Mouse (Mus musculus): ENCODE results near the gene Gpr15. TPM values are rescaled to one million over a fixed set of nuclear protein-coding genes. Genes with fewer than 3 reads are reported as not detected.
A peak's percentile ranks its signal among the peaks of the same experiment; 100 is the strongest.

The Gpr15 gene
- total and polyA plus RNA-seq, 2 experiments from 2014 or later, result 0.05 TPM; not detected in 1

GRCm38 (mm10) chr16:58738205-58738604 is 19.3 kb upstream of the Gpr15 start:
- Histone ChIP-seq H3K4me3 (ENCODE audit: low read length) (no peak overlapping the region), H3K36me3 (ENCODE audit: insufficient read depth, low read length) (peaks cover 9% of the 10 kb centered on the region; the same call in 1 of the 2 replicates), H3K4me1 (ENCODE audit: insufficient read depth, low read length) (no peaks in the 10 kb centered on the region), H3K4me2 (ENCODE audit: low read depth, low read length) (no peak overlapping the region), H3K9me3 (ENCODE audit: low read length) (no peaks in the 10 kb centered on the region), H3K27me3 (ENCODE audit: insufficient read depth, low read length) (no peaks in the 10 kb centered on the region), H3K9ac (replicated peaks; ENCODE audit: low read length) (no peak overlapping the region), H3K27ac (no peak overlapping the region)
- DNase-seq (ENCODE audit: low spot score), result no peak
- WGBS, result 82% methylated on average over 4 of the region's 4 CpGs
- no peak for ATAC-seq
- no peak for TF ChIP-seq CTCF (IDR thresholded peaks at IDR 0.05; ENCODE audit: low read depth)

GRCm38 (mm10) chr16:58728176-58728671 is 9.4 kb upstream of the Gpr15 start:
- Histone ChIP-seq H3K36me3 (ENCODE audit: insufficient read depth, low read length) (peaks cover 31% of the 10 kb centered on the region), H3K9ac (replicated peaks; ENCODE audit: low read length) (peak overlapping the region; percentile 81), H3K27ac (peak overlapping the region; percentile 80), H3K9me3 (ENCODE audit: low read length) (no peaks in the 10 kb centered on the region), H3K27me3 (ENCODE audit: insufficient read depth, low read length) (no peaks in the 10 kb centered on the region), H3K4me3 (ENCODE audit: low read length) (peak overlapping the region; percentile 92), H3K4me1 (ENCODE audit: insufficient read depth, low read length) (no peaks in the 10 kb centered on the region), H3K4me2 (ENCODE audit: low read depth, low read length) (peak overlapping the region; percentile 65)
- peak; percentile 51 for DNase-seq (ENCODE audit: low spot score)
- TF ChIP-seq CTCF (IDR thresholded peaks at IDR 0.05; ENCODE audit: low read depth), result no peak
- ATAC-seq, result peak; percentile 91
- under 1% methylated on average over 29 of the region's 31 CpGs for WGBS

GRCm38 (mm10) chr16:58727477-58728131 is 8.7 kb upstream of the Gpr15 start, which contains the start of gene Cldnd1:
Gene Cldnd1, plus strand, starts transcription at chr16:58727910.
- H3K4me1 ChIP-seq (ENCODE audit: insufficient read depth, low read length), result no peaks in the 10 kb centered on the region
- H3K4me2 ChIP-seq (ENCODE audit: low read depth, low read length), result peak within 1 kb of the TSS; percentile 65
- peak within 1 kb of the TSS; percentile 81 for H3K9ac ChIP-seq (replicated peaks; ENCODE audit: low read length)
- no peak for TF ChIP-seq CTCF (IDR thresholded peaks at IDR 0.05; ENCODE audit: low read depth)
- DNase-seq (ENCODE audit: low spot score) (peak; percentile 98), ATAC-seq (peak; percentile 100)
- no peaks in the 10 kb centered on the region for H3K9me3 ChIP-seq (ENCODE audit: low read length)
- peaks cover 25% of the 10 kb centered on the region for H3K36me3 ChIP-seq (ENCODE audit: insufficient read depth, low read length)
- peak within 1 kb of the TSS; percentile 92 for H3K4me3 ChIP-seq (ENCODE audit: low read length)
- peak within 1 kb of the TSS; percentile 80 for H3K27ac ChIP-seq
- H3K27me3 ChIP-seq (ENCODE audit: insufficient read depth, low read length), result no peaks in the 10 kb centered on the region
- 2% methylated on average over 35 of the region's 35 CpGs for WGBS

DNA sequence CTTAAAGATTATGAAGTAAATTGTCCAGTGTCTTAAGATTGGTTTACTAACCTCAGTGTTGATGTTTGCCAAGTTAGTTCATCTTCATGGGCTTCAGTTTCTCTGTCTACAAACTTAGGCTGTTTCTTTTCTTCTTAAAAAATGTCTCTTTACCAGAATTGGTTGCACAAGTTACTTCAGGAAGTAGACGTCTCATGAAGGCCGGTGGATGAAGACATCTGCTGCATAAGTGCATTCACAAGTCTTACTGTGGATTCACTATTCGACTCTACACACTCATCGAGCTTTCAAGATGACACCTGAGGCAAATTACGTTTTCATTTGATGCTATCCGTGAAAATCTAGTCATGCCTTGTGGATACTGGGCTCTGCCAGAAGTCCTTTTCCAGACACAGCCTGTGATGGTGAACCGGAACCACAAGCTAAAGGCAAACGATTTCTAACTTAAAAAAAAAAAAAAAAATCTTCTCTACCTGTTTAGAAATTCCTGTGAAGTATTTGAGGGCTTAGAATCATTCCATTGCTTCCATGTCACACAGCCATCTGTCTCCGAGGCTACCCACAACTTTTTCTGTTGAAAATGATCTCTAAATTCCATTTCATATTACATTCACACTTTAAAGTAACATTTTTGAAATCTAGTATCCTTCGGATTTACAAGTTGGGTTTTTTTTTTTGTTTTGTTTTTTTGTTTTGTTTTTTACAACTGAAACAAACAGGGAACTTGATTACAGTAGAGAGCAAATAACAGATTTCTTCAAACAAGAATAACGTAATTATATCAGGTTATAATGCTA is 8.0 kb upstream of the Gpr15 start:
- DNase-seq (ENCODE audit: low spot score) (no peak), ATAC-seq (no peak)
- Histone ChIP-seq H3K4me3 (ENCODE audit: low read length) (peak overlapping the region; percentile 92), H3K4me2 (ENCODE audit: low read depth, low read length) (peak overlapping the region; percentile 65), H3K27ac (no peak overlapping the region), H3K4me1 (ENCODE audit: insufficient read depth, low read length) (no peaks in the 10 kb centered on the region), H3K27me3 (ENCODE audit: insufficient read depth, low read length) (no peaks in the 10 kb centered on the region), H3K9me3 (ENCODE audit: low read length) (no peaks in the 10 kb centered on the region), H3K9ac (replicated peaks; ENCODE audit: low read length) (peak overlapping the region; percentile 81; the same call in 1 of the 2 replicates), H3K36me3 (ENCODE audit: insufficient read depth, low read length) (peaks cover 18% of the 10 kb centered on the region)
- no peak for TF ChIP-seq CTCF (IDR thresholded peaks at IDR 0.05; ENCODE audit: low read depth)
- WGBS, result 80% methylated on average over 11 of the region's 11 CpGs

- Histone ChIP-seq H3K27ac (no peak overlapping the region), H3K27me3 (ENCODE audit: insufficient read depth, low read length) (no peaks in the 10 kb centered on the region), H3K4me1 (ENCODE audit: insufficient read depth, low read length) (no peaks in the 10 kb centered on the region), H3K9ac (replicated peaks; ENCODE audit: low read length) (no peak overlapping the region), H3K9me3 (ENCODE audit: low read length) (no peaks in the 10 kb centered on the region), H3K4me2 (ENCODE audit: low read depth, low read length) (no peak overlapping the region), H3K36me3 (ENCODE audit: insufficient read depth, low read length) (no peaks in the 10 kb centered on the region), H3K4me3 (ENCODE audit: low read length) (no peak overlapping the region)
- no peak for TF ChIP-seq CTCF (IDR thresholded peaks at IDR 0.05; ENCODE audit: low read depth)
- WGBS, result 91% methylated on average over 2 of the region's 2 CpGs
- no peak for DNase-seq (ENCODE audit: low spot score)
- no peak for ATAC-seq
These were observed 3.4 kb upstream of the Gpr15 start for GRCm38 (mm10) chr16:58722292-58722691.

- Histone ChIP-seq H3K4me2 (ENCODE audit: low read depth, low read length) (no peak overlapping the region), H3K4me3 (ENCODE audit: low read length) (no peak overlapping the region), H3K36me3 (ENCODE audit: insufficient read depth, low read length) (no peaks in the 10 kb centered on the region), H3K4me1 (ENCODE audit: insufficient read depth, low read length) (no peaks in the 10 kb centered on the region), H3K27ac (no peak overlapping the region), H3K9me3 (ENCODE audit: low read length) (no peaks in the 10 kb centered on the region), H3K27me3 (ENCODE audit: insufficient read depth, low read length) (no peaks in the 10 kb centered on the region), H3K9ac (replicated peaks; ENCODE audit: low read length) (no peak overlapping the region)
- 72% methylated on average over 4 of the region's 4 CpGs for WGBS
- TF ChIP-seq CTCF (IDR thresholded peaks at IDR 0.05; ENCODE audit: low read depth), result no peak
- ATAC-seq (no peak), DNase-seq (ENCODE audit: low spot score) (no peak)
These were observed 3.9 kb downstream of the Gpr15 start for GRCm38 (mm10) chr16:58715018-58715417.

All from hindbrain, postnatal 0 days (tissue).